Mouse (Mus musculus): ENCODE results near the gene Slco2a1. TPM values are rescaled to one million over a fixed set of nuclear protein-coding genes. Genes with fewer than 3 reads are reported as not detected.

The Slco2a1 gene
- total RNA-seq, 2 experiments from 2014 or later = 8.5 to 10.0 TPM

Other genes with a start within 250 kb of the Slco2a1 start
- gene Ryk, start 153.8 kb upstream of the Slco2a1 start, total RNA-seq (2021) = 10 to 100 TPM; 43.9 to 50.9 TPM
- 1 to 10 TPM; 1.7 to 1.8 TPM for gene Rab6b, start 123.1 kb downstream of the Slco2a1 start, total RNA-seq (2021)
- gene Srprb, start 213.4 kb downstream of the Slco2a1 start, total RNA-seq (2021) = 10 to 100 TPM; 18.8 to 22.2 TPM
- 1 to 10 TPM; 6.2 to 7.6 TPM for gene Gm20425, start 241.6 kb downstream of the Slco2a1 start, total RNA-seq (2021)
- 10 to 100 TPM; 29.4 to 36.3 TPM for gene Trf, start 241.7 kb downstream of the Slco2a1 start, total RNA-seq (2021)